Mouse (Mus musculus): ENCODE measurements around the gene Mylpf.

- TF ChIP-seq CTCF (IDR thresholded peaks at IDR 0.05; ENCODE audit: low read depth) (no peak), EP300 (IDR thresholded peaks at IDR 0.05; ENCODE audit: low read depth) (no peak)
Measured at GRCm38 (mm10) chr7:127180783-127181182, 27.9 kb upstream of the Mylpf start.
